Mouse (Mus musculus) embryo, embryonic 11.5 days (tissue): Measurements from ENCODE around the gene Usp22.
"Not testable (repeated sequence)": the region's sequence is repeated elsewhere in the genome, so short reads cannot be mapped to it uniquely, and the experiment has no call there.

Experiments
- DNase-seq: peaks from one replicate; pipeline ENCODE4 v3.0.0-alpha.2; 2012; ENCODE audit warnings: low read depth, low spot score

Gene Usp22

DNA sequence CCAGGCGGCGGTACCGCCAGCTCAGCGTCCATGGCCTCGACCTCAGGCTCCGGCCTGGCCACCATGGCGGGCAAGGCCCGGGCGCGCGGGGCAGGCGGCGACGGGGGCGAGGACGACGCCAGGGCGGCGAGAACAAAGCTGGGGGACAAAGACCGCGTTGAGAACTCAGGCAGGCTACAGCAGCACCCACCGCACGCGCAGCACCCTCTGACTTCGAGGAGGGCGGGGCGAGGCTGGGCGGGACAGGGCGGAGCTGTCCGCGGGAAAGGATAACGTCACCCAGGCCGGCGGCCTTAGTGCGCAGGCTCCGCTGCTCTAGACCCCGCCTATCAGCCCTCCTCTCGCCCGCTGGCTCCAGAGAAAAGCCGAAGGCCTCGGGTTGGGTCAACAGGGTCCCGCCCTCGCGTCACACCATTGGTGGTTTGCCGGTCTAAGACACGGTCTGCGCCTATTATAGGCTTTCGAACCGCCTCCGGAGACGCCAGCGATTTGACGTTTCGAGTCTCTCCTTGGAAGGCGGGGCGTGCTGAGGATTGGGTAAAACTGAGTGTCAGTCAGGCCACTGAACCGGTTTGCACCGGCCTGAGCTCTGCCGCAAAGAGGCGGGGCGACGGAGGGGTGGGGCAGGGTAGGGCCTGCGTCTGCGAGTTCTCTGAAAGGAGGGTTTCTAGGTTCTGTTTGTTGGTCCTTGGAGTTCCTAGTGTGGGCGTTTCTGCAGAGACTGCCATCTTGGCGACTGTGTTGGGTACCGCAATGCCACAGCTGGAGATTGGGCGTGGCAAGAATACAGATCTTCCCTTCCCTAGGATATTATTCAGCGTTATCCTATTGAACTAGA lies at the start of gene Usp22:
TSS of gene Usp22 (minus strand) at position 235 of the 838 bp plus-strand sequence.
- DNase-seq: peak; percentile 99

DNA sequence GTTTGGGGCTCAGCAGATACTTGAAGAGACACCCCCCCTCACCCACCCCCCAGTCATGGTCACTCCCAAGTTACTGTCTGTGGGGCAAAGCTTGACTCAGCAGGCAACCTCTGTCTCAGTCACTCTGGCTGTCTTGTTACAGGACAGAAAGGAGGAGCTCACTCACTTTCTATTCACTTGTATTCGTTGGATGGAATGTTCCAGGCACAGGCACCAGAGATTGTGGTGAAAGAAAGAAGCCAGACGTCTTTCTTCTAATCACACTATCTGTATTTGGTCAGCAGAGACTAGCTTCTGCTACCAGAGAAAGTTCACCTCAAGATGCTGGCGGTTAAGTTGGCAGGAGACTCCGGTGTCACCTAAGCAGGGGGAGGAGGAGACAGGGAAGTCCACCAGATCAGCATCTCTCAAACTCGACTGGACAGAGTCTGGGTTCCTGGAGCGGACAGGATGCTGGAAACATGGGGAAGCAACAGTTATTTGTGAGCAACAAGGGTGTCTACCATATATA lies 49.4 kb upstream of the Usp22 start:
- no peak for DNase-seq

DNA sequence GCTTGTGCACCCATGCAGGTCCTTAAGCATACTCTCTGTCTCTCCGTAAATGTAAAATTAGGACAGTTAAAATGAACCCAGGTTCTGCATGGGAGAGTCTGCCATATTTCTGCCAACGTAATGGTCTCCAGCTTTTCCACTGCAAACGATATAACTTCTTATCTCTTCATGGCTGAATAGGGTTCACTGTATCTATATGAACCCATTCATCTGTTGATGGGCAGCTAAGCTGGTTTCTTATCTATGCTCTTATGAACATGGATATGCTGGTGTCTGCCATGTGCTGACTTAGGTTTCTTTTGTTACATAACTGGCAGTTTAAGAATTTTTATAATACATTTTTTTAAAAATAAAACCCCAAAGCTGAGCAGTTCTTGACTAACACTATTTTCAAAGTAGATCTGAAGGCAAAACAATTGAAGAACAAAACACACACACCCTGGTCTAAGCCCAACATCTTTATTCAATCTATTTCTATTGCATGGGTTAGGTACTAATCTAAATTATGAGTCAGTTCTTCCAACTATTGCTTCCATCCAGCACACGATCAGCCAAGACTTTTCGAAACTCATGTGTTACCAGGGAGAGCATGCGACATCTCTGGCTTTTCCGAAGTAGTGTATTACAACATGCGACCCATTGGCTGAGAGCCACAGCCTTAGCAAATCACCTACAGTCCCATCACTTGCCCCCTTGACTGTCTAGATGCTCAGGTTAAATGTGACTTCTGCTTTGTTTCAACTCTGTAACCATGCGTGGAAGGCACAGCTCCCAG lies 48.3 kb upstream of the Usp22 start:
- no peak for DNase-seq

DNA sequence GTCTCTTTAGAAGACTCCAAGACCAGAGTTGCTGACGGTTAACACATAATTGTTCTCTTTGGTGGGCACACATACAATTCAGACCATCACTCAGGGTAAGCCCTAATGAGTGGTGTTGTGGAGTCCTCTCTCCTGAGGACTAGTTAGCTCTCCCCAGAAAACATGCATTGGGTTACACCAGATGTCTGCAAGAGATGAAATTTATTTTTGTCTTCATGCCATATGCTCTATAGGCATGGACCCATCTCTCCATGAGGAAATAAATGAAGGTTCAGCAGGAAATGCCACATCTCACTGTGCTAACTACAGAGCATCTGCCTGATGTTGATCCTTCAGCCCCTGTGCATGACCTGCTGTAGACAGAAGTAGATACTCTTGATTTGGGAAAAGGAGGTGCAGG lies 47.2 kb upstream of the Usp22 start:
- DNase-seq: no peak

DNA sequence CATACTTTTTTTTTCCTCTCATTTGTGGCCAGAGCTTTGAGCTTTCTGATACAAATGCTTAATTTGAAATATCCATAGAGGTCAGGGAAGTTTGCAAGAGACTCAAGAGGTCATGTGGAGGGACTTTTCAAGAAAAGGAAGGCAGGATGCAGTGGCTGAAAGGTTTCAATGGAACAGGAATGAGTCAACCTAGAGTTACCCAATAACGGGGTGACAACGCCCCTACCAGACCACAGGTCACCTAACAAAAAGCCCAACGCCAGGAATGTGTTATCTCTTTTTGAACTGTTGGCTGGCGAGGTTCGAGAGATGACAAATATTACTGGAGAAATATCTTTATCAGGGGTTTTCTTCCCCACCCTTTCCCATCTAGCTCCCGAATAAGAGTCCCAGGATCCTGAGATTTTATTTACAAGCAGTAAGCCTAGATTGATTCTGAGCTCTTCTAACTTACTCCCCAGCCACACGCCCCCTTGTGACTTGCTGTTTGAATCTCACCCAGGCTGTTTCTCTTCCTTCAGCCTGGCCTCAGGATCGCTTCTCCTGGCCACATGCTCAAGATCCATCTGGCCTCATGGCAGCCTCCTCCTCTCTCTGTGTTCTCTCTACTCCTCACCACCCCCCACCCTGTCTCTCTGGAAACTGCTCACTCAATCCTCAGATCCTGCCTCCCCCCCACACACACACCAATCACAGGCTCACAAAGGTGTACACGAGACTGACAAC lies 45.5 kb upstream of the Usp22 start:
- DNase-seq: no peak

DNA sequence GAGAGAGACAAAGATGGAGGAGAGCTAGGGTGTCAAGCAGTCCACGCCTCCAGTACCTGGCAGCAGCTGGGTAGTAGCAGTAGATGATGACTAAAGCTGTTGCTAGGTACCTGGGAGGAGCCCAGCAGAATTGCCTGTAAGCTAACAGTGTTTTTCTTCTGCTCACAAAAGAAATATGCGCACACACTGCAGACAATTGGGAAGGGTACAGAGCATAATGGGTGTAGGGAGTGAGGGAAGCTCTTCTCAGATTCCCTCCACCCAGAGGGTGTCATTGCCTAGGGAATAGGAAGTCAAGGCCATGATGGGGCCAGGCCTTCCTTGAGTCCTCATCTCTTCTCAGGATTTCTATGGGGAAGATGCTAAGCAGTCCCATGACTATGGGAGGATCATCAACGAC lies 41.1 kb upstream of the Usp22 start:
- no peak for DNase-seq

DNA sequence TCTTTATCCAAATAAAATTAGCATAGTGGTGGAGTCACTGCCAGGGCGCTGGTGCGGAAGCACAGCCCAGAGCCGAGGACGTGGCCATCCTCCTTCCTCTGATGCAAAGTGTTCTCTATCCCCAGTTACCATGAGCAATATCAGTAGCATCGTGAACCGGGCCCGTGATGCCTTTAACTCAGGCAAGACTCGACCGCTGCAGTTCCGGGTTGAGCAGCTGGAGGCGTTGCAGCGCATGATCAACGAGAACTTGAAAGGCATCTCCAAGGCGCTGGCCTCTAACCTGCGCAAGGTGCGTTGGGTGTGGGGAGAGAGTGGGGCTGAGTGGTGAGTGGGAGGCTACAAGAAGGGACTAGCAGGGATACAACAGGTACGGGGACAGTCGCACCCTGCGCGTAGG lies 37.2 kb upstream of the Usp22 start:
- DNase-seq: no peak

DNA sequence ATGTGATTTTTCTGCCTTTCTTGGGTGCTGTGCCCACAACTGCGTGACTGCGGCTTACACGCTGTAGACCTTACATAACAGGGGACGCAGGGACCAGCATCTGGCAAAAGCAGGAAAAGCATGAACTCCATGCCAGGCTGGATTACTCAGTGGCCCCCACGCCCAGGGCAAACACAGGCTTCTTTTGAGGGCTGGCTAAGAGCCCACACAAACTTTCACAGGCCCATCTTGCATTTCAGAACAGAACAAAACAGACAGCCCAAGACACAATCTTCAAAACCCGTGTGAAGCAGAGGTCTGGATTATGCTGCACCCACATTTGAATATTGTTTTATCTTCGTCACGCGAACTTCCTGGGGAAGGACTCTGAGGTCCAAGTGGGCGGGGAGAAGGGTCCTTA lies 33.5 kb upstream of the Usp22 start:
- no peak for DNase-seq

DNA sequence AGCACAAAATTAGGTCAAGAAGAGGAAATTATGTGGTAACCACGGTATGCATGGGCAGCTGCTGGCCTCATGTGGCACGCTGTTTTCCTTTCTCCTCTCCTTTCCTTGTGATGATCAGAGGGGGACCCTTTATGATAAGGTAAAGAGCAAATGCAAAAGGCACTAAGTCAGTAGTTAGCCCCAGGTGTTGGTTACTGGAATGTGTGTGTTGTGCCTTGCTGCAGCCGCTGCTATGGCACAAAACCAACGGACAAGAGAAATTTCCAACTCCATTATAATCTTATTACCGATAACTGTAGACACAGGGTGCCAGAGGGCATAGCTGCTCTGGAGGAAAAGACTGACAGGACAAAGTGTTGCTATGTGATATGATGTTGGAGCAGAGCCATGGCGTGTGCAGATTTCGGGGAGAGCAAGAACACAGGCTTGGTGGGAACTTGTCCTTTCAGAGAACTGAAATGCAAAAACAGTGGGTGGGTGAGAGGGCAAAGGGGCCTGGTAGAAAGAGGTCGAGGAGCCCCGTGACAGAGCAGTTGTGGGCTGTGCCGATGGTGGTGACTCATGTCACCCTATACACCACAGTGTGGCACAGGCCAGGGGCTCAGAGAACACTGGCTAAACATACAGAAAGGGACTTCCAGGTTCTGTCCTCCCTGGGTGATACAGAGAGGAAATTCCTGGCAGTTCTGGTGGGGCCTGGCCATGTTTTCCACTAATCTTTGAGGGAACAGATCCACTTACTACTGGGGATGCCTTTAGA lies 32.8 kb upstream of the Usp22 start, which contains the start of gene Aldh3a1:
TSS of gene Aldh3a1 (plus strand) at position 51 of the 760 bp plus-strand sequence.
- DNase-seq: no peak

DNA sequence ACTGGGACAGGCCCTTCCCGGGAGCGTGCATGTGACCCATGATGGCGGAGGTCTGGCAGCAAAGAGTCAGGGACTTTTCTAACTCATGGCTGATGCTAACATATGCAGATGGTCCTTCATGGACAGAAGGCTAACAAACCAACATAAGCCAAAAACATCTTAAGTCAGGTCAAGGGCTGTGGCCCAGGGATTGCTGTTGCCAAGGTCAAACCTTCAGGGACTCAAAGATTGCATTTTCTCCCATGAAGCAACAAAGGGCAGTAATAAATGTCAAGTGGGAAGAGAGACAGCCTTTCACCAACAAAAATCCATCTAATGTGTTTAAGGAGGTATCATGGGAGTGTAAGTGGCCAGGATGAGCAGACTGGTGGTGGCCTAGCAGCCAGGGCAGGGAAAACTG lies 31.3 kb upstream of the Usp22 start:
- no peak for DNase-seq

DNA sequence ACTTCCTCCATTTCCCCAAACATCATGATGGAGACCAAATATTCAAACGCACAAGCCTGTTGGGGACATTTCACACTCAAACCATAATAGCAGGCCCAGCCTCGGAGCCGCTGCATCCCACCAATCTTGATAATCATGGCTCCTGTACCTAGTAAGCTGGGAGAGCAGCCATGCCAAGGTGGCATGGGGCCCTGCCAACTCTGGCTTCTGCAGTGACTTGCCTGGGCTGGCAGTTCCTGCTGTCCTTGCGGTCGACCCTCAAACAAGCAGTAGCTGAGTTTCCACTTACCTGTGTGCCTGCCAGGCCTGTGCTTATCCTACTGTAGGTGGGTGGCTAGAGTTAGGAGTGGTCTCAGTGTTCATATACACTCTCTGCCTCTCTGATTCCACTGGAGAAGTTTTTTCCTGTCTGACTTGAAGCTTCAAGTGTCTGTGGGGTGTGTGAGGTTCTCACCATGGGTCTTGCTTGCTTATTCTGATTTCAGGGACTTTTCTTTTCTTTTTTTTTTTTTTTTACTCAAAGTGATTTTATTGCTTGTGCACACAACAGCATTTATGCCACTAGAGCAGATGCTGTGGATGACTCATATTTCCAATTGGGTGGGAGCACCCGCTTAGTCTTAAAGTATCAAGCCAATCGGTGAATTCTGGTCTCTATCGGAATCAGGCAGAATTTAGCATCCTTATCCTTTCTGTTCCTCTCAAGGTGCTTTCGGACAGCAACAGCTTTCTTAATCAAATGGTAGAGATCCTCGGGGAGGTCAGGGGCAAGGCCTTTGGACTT lies 30.5 kb upstream of the Usp22 start:
- DNase-seq: no peak

DNA sequence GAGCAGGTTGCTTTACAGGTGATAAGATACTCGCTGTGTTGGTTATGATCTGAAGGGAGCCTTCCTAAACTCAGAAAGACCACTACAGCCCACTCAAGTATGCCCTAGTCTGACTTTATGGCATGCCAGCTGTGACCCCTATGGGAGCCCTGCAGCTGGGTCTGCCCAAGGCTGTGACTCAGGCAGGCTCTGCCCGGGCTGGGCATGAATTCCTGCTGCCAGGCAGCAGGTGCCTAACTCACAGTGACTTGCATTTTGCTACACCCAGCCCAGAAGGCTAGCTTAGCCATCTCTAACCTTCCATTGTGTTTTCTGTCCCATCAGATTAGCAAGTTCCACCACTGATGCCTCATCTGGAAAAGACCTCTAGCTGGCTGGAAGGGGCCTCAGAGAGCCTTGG lies 28.0 kb upstream of the Usp22 start:
- no peak for DNase-seq

DNA sequence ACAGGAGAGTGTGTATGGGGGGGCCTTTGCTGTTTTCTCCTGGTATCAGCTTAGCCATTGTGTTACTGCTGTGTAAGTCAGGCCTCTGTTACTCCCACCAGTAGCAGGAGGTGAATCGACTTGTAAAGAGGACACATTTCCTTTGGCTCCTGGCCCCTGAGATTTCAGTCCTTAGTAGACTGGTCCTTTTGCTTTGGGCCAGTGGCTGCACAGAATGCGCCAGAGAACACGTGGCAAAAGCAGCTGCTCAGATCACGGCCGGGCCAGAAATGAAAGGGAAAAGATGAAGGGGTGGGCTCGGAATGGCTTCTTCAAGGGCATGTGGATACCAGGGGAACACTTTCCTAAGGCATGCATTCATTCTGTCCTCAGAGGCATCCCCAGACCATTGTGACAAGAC lies 27.3 kb upstream of the Usp22 start:
- DNase-seq: no peak

DNA sequence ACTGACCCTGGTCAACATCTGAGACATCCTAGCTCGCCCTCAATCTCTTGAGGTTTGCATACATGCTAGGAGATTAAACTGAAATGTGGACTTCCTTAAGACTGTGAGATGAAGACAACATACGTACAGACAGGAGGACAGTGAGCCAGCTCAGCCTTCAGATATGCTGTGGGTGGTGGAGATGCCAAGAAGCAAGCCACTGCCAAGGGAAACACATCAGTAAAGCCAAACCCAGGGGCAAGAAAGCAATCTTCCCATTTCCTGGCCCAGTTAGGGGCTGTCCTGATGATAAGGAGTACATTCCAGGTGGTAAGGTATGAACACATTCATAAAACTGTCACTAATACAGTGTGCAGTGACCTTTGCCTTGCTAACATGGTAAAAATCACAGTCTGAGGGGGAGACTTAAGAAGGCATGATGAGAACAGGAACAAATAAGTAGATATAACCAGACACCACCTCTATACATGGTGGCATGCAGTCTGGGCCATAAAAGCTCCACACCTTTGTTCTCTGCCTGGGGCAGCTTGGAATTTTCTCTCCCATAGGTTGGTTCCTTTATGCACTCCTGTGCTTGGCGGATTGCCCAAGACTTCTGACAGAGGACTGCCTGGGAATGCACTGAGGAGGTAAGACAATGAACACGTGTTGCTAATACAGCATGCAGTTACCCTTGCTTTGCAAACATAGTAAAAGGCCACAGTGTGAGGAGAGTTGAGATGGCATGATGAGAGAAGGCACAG lies 24.9 kb upstream of the Usp22 start:
- no peak for DNase-seq

DNA sequence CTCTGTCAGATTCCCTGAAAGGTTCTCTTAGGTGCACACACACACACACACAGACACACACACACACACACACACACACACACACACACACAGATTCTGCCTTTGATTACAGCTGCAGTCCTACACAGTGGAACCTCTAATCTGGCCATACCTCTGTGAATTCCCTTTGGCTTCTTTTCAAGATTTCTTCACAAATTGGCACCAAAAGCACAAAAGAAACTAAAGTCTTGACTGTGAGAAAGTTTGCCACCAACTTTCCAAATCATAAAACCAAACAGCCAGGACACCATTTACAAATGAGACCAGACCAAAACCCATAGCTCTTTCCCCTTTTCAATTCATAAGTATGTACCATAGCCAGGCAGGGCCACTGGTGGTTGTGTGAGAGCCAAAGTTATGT lies 23.1 kb upstream of the Usp22 start:
- DNase-seq: no peak

DNA sequence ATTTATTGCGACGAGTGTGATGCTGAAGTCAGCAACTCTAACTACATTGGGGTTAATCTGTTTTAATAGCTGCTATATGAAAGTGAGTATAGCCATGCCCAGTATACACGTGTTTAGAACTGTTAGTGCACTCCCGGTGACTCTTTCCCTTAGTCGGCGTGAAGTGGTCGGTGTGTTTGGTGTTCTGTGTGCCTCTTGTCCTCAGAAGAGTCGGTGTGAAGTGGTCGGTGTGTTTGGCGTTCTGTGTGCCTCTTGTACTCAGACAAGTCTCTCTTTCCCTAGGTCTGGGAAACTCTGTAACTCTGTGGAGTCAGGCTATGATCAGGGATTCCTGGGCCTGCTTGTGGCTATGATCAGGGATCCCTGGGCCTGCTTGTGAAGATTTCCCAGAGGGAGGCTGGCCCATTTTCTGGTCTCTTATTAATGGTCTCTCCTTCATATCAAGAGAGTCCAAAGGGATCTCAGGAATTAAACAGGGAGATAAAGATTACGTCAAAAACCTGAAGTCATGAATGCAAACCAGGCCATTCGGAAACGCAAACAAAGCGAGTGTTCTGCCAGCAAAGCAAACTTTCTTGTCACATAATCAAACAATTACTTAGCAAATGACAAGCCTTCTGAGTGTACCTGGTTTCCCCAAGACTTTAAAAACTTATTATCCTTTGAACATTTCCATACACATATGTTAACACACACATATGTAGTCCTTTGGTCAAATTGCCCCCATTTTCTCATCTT lies 21.9 kb upstream of the Usp22 start:
- DNase-seq: no peak

DNA sequence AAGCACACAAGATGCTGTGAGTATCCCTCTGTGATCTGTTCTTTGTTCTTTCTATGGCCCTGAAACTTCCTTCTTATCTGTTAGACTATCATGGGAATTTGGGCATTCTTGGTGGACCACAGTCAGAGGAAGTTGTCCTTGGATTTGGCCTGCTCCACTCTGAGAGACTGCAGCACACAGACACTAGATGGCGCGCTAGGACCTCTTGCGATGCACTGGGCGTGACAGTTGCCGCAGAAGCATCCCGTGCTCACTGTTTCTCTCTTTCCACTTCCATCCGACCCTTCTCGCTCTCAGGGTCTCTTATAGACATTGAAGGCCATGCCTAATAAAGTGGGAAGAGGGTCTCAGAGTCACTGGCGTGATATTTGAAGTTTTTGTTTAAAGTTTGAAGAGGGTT lies 18.5 kb upstream of the Usp22 start:
- peak; percentile 57 for DNase-seq

DNA sequence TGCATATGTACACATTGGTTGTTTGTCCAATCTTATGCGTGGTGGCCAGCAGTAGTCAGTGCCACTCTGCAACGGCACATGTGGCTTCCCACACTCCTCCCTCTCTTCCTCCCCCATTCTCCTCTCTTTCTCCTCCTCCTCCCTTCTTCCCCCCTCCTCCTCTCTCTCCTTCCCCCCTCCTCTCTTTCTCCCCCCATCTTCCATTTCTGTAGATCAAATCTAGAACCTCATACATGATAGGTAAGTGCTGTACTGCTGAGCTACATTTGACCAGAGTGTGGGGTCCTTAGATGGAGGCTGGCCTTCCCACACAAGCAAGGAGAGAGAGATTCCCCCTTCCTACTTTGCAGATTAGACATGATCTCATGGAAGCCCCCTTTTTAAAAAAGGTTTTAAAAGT lies 17.9 kb upstream of the Usp22 start:
- no peak for DNase-seq

DNA sequence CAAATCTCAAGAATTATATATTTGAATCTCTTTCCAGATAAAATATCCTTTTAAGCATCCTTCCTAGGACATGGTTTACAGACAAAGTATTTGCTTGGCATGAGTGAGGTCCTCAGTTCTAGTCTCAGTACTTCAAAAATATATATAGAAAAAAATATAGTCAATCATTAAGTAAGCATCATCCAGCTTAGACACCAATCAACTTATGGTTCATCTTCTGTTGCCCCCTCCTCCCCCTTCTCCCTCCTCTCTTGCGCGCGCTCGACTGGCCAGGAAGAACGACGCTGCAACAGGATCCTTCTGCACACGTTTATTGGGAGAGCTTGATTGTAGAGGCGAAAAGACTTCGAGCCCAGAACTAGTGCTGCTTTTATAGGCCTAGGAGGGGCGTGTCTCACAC lies 17.3 kb upstream of the Usp22 start:
- DNase-seq: not testable (repeated sequence)
